Mouse (Mus musculus) R1 (cell line): ENCODE measurements at regions not wholly inside any gene's neighbourhood (a gene's known extent, or its start where the extent isn't known, plus 50 kb on each side); places are given as distances from the start of the nearest gene placed in this dataset.

Experiments used
- DNase-seq: peaks from one replicate; pipeline ENCODE4 v3.0.0-alpha.2; 2018; ENCODE audit warnings: low read depth, low spot score

DNA sequence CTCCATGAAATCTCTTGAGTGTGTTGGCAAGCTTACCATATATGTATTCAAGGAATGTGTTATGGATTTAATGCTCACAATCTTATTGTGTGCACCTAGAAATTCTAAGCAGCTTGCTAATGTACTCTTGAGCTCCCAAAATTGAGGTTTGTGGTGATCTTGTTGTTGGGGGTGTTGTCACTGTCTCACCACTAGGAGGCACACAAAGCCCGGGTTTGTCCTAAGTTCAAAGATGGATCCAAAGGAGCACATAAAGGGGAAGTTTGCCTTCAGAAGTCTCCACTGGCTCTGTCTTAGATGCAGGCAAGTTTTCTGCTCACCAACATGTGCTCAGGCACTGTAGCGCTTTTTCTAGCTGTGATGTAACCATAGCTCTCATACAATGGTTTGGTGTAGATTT, 151.8 kb downstream of the Mrgpra4 start:
- DNase-seq, result peak; percentile 9

DNA sequence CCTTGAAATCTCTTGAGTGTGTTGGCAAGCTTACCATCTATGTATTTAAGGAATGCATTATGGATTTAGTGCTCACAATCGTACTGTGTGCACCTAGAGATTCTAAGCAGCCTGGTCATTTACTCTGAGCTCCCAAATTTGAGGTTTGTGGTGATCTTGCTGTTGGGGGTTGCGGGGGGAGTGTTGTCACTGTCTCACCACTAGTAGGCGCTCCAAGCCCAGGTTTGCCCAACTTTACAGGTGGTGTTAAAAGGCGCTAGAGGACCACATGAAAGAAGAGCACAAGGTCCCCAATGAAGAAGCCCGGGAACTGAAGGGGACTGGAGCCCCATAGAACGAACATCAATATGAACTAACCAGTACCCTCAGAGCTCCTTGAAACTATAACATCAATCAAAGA, 180.2 kb upstream of the Mrgpra3 start:
- peak; percentile 16 for DNase-seq

DNA sequence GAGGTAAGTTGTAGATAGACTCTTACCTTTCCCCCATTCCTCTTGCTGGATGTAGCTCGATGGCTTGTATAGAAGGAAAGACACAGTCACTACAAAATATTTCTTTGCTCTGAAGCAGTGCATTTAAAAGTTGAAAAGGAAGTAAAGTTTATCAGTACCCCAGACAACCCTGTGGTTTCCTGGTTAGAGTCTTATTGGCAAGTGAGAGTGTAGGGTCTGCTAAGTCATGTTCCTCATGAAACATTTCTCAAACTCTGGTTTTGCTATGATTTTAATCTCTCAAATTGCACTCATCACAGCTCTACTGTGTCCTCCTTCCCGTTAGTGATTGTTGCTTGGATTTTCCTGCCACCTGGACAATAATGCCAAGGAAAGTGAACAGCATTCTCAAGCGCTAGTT, 146.4 kb upstream of the Mrgpra3 start:
- no peak for DNase-seq

GRCm38 (mm10) chr7:47740064-47740463, 138.9 kb upstream of the Mrgpra3 start:
- DNase-seq, result peak; percentile 21

DNA sequence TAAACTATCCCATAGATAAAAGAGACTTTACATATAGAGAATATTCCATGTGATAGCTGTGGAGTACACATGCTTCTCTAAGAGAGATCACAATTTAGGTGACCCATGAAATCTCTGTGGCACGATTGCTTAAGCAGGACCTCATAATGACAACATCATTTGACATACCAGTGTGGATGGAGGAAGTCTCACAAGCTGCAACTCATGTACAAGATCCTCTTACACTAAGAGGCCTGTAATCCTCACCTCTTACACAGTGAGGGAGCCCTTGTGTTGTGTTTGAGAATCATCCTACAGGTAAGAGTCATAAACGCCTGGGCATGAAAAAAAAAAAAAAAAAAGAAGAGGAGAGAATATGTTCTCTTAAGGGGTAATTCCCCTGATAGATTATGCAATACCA, 89.9 kb upstream of the Mrgpra3 start:
- DNase-seq, result no peak

- no peak for DNase-seq
Measured at GRCm38 (mm10) chr7:47676999-47677398, 75.8 kb upstream of the Mrgpra3 start.
